Mouse (Mus musculus): Measurements from ENCODE around the gene Ankrd33.

Gene Ankrd33

DNA sequence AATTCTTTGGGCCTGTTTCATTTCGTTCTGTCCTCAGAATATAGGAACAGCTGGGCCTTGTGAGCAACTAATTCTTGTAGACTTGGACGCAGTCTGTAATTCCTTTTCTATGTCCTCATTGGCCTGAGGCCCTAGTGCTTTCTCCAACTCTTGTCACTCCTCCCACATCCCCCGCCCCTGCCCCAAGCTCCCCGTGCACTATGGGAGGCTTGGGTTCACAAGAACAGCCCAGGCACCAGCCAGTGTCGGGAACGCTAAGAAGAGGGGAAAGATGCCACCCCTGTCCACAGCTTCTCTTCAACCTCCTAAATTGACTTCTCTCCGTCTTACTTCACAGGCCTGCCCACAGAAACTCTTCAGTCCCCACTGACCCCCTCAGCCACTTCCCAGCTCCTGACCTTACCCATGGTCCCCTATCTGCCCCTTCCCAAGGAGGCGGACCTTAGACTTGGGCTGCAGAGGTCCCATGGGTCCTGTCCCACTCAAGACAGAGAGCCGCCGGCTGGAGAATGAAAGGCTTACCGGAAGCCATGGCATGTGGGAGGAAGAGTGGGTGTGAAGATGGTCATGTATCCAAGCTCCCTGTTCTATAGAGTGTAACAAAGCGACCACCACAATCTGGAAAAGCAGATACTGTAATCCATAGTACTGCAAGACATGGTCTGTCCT lies 11.5 kb downstream of the Ankrd33 start:
- DNase-seq (ENCODE audit: low read depth, low spot score), result no peak

DNA sequence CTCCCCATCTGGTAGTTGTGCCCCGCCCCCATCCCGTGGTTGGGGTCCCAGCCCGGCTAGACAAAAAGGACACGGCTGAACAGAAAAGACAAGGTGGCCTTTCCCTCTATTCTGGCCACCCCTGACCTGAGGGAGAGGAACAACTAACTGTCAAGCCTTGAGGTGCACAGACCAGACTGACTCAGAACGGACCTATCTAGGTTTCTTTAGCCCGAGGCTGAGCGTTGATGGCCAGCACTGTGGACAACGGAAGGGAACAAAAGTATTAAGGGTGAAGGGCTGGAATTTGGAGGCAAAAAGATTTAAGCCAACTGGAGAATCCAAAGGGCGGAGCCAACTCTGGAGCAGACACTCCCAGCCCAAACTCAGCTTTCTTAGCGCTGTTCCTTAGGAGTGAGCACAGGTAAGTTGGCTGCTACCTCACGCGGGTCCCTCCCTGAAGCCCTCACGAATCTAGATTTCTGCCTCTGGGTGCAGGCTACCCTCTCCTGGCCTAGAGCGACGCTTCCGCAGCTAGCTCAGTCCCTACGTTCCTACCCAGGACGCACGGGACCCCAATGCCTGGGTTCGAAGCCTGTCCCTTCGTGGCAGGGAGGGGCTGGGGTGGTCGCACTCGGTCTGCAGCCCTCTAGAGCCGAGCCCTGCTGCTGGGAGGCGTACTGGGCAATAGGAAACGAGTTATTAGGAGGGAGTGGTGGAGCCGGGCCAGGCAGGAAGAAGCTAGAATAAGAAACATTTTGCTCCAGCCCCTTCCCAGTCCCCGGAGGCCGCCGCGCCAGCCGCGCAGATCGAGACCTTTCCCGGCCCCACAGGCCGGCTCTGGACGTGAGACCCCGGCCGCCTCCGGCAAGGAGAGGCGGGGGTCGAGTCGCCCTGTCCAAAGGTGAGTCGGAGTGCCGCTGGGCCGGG lies 12.9 kb downstream of the Ankrd33 start, which contains the start of gene Acvrl1:
Acvrl1 (plus strand) TSS at position 342 of the 909 bp plus-strand sequence.
- no peaks in the 10 kb centered on the region; the same call in 1 of the 2 replicates for H3K36me3 ChIP-seq (ENCODE audit: control insufficient read depth, insufficient read depth, low read length, poor library complexity, severe bottlenecking)
- H3K27me3 ChIP-seq (ENCODE audit: control insufficient read depth, insufficient read depth, low read length, poor library complexity, severe bottlenecking), result no peaks in the 10 kb centered on the region; the same call in 1 of the 2 replicates
- DNase-seq (ENCODE audit: low read depth, low spot score), result no peak

More for the DNA sequence above, 11.5 kb downstream of the Ankrd33 start:
- Histone ChIP-seq H3K36me3 (ENCODE audit: control insufficient read depth, insufficient read depth, low read length, poor library complexity, severe bottlenecking) (no peaks in the 10 kb centered on the region; the same call in 1 of the 2 replicates), H3K27me3 (ENCODE audit: control insufficient read depth, insufficient read depth, low read length, poor library complexity, severe bottlenecking) (no peaks in the 10 kb centered on the region; the same call in 1 of the 2 replicates)

DNA sequence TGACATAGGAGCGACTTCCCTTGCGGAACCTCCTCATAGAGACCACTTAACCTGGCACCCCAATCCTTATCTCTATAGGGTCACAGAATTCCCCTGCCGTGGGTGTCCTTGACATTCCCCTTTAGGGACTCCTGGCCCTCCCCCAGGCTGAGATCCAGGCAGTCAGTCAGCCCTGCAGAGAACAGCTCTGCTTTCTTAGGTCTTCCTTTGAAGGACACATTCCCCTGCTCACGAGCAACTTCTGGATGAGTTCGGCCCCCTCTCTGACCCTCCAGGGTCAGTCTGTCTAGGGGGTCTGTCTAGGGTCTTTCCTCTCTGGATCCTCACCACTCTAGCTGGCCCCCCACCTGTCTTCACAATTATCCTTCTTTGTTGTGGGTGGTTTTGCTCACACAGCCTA lies 13.9 kb downstream of the Ankrd33 start:
- Histone ChIP-seq H3K36me3 (ENCODE audit: control insufficient read depth, insufficient read depth, low read length, poor library complexity, severe bottlenecking) (no peaks in the 10 kb centered on the region; the same call in 1 of the 2 replicates), H3K27me3 (ENCODE audit: control insufficient read depth, insufficient read depth, low read length, poor library complexity, severe bottlenecking) (no peaks in the 10 kb centered on the region; the same call in 1 of the 2 replicates)
- DNase-seq (ENCODE audit: low read depth, low spot score), result no peak

DNA sequence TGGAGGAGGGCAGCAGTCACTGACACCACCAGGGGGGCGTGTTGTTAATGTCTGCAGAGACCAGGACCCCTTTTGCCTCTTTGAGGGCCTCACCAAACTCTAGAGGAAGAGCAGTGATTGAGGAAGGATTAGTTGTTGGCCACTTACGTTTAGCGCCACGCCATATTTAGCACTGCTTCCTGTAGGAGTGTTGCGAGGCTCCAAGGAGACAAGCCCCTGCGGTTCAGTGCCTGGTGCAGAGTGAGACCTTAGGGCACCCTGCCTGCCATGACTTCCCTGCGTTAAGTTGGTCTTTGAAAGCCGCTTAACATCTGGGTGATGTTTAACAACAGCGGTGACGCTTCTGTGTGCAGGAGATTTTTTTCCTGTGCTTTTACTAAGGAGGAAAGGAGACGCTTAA lies 15.9 kb downstream of the Ankrd33 start:
- Histone ChIP-seq H3K36me3 (ENCODE audit: control insufficient read depth, insufficient read depth, low read length, poor library complexity, severe bottlenecking) (no peaks in the 10 kb centered on the region; the same call in 1 of the 2 replicates), H3K27me3 (ENCODE audit: control insufficient read depth, insufficient read depth, low read length, poor library complexity, severe bottlenecking) (no peaks in the 10 kb centered on the region; the same call in 1 of the 2 replicates)
- DNase-seq (ENCODE audit: low read depth, low spot score), result no peak

DNA sequence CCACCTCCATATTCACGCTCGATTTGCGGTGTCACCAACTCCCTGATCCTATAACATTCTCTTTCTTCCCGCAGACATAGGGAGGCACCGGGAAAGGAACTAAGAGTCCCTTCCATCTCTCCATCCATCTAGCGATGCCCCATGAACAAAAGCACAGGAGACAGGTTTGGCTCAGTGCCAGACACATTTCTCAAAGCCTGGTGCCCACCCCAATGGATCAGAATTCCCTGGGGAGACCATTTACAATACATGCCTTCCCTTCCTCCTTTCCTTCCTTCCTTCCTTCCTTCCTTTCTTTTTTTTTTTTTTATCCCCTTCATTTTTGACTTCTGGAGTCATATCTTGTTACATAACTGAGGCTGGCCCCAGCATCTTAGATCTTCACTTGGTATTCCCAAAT lies 16.5 kb downstream of the Ankrd33 start:
- no peak for DNase-seq (ENCODE audit: low read depth, low spot score)
- H3K36me3 ChIP-seq (ENCODE audit: control insufficient read depth, insufficient read depth, low read length, poor library complexity, severe bottlenecking), result no peaks in the 10 kb centered on the region; the same call in 1 of the 2 replicates
- H3K27me3 ChIP-seq (ENCODE audit: control insufficient read depth, insufficient read depth, low read length, poor library complexity, severe bottlenecking), result no peaks in the 10 kb centered on the region; the same call in 1 of the 2 replicates

DNA sequence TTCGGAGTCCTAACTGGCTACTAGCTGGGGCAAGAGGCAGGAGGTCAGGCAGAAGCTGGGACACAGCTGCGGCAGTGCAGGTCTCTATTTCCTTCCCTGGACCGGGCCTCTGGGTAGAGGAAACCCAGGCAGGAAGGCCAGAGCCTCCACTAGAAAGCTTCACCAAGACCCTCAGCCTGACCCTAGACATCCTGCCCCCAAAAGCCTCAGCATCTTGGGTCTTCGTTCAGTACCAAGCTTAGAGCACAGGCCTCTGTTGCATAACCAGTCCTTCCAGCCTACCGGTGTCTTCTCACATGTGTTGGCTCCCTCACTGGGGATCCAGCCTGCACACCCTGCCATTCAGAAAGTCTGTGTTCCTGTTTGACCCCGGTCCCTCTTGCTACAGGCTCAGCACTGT lies 17.2 kb downstream of the Ankrd33 start:
- Histone ChIP-seq H3K27me3 (ENCODE audit: control insufficient read depth, insufficient read depth, low read length, poor library complexity, severe bottlenecking) (no peaks in the 10 kb centered on the region; the same call in 1 of the 2 replicates), H3K36me3 (ENCODE audit: control insufficient read depth, insufficient read depth, low read length, poor library complexity, severe bottlenecking) (no peaks in the 10 kb centered on the region; the same call in 1 of the 2 replicates)

DNA sequence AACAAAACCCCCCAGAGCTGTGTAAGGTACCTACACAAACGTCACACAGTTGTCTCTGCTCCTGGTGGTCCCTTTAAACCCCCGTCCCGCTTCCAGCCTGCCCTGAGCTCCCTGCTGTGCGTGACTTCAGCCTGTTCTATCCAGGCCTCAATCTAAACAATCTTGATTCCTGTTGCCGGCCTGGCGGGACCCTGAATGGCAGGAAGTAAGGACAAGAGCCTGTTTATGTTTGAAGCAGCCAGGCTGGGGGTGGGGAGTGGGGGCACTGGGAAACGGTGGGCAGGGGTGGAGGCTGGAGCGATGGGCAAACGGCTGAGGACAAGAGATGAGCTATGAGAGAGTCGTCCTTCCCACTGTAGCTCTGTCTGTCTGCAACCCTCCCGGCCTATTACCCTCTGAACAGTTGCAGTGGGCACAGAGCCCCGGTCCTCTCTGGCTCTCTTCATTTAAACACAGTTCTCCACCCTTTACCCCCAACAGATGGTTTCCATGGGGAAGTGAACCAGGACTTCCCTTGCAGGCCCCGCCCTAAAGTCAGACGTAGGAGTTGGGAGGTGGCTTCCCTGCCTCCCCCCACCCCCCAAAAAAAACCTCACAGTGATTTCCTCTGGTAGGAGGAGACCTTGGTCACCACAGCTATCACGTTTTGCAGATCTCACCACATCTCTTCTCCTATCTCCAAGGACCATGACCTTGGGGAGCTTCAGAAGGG lies 18.6 kb downstream of the Ankrd33 start:
- Histone ChIP-seq H3K36me3 (ENCODE audit: control insufficient read depth, insufficient read depth, low read length, poor library complexity, severe bottlenecking) (no peaks in the 10 kb centered on the region; the same call in 1 of the 2 replicates), H3K27me3 (ENCODE audit: control insufficient read depth, insufficient read depth, low read length, poor library complexity, severe bottlenecking) (no peaks in the 10 kb centered on the region)
- DNase-seq (ENCODE audit: low read depth, low spot score), result peak; percentile 66

More for the DNA sequence above, 17.2 kb downstream of the Ankrd33 start:
- DNase-seq (ENCODE audit: low read depth, low spot score), result no peak

DNA sequence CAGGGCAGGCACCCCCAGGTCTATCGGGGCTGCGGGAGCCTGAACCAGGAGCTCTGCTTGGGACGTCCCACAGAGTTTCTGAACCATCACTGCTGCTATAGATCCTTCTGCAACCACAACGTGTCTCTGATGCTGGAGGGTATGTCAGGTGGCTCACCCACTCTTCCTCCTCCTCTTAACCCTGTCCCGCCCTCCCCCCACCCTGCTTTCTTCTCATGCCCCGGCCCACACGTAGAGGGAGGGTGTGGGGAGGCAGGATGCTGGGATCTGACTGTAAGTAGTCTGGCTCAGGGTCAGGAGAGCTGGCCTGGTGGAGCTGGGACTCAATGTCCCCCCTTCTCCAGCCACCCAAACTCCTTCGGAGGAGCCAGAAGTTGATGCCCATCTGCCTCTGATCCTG lies 19.9 kb downstream of the Ankrd33 start:
- no peaks in the 10 kb centered on the region; the same call in 1 of the 2 replicates for H3K36me3 ChIP-seq (ENCODE audit: control insufficient read depth, insufficient read depth, low read length, poor library complexity, severe bottlenecking)
- DNase-seq (ENCODE audit: low read depth, low spot score), result no peak
- no peaks in the 10 kb centered on the region for H3K27me3 ChIP-seq (ENCODE audit: control insufficient read depth, insufficient read depth, low read length, poor library complexity, severe bottlenecking)

DNA sequence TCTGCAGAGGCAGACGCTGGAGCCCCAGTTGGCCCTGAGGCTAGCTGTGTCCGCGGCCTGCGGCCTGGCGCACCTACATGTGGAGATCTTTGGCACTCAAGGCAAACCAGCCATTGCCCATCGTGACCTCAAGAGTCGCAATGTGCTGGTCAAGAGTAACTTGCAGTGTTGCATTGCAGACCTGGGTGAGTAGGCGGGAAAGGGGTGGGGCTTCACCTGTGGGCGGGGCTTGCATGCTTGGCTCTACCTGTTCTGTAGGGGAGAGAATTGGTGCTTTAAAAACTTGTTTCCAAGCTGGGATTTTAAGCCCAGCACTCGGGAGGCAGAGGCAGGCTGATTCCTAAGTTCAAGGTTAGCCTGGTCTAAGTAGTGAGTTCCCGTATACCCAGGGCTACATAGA lies 21.9 kb downstream of the Ankrd33 start:
- no peak for DNase-seq (ENCODE audit: low read depth, low spot score)

DNA sequence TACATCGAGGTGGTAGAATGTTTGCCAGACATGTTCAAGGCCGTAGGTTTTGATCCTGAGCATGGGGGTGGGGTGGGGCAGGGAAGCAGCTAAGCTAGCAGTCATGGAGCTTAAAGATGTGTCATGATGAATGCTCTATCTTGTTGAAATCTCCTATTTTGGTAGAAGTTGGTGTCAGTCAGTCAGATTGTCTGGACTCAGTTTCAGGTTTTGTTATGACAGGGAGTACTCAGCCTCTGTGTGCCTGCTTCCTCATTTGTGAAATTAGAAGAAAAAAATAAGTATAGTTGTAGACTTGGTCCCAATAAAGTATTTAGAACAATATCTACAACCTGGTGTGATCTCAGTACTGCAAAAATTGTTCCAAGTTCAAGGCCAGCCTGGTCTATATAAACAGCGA lies 23.1 kb downstream of the Ankrd33 start:
- DNase-seq (ENCODE audit: low read depth, low spot score), result no peak
- Histone ChIP-seq H3K27me3 (ENCODE audit: control insufficient read depth, insufficient read depth, low read length, poor library complexity, severe bottlenecking) (no peaks in the 10 kb centered on the region), H3K36me3 (ENCODE audit: control insufficient read depth, insufficient read depth, low read length, poor library complexity, severe bottlenecking) (no peaks in the 10 kb centered on the region)

More for the DNA sequence above, 21.9 kb downstream of the Ankrd33 start:
- Histone ChIP-seq H3K27me3 (ENCODE audit: control insufficient read depth, insufficient read depth, low read length, poor library complexity, severe bottlenecking) (no peaks in the 10 kb centered on the region), H3K36me3 (ENCODE audit: control insufficient read depth, insufficient read depth, low read length, poor library complexity, severe bottlenecking) (no peaks in the 10 kb centered on the region)

DNA sequence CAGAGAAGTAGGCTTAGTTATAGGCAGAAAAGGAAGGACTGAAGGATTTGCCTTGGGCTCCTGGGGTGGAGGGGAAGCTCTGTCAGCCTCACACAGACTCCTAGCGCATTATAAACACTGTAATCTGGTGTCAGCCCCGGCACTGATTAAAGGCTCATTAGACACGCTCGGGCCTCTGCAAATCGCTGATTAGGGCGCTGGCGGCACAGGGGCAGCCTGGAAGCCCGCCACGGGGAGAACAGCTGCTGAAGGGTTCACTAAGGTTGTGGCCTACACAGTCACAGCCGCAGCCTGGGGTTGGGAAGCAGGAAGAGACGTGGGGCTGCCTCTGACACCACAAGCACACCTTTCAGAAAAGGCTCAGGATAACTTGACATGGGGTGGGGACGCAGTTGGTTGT lies 24.3 kb downstream of the Ankrd33 start:
- no peaks in the 10 kb centered on the region for H3K27me3 ChIP-seq (ENCODE audit: control insufficient read depth, insufficient read depth, low read length, poor library complexity, severe bottlenecking)
- no peaks in the 10 kb centered on the region for H3K36me3 ChIP-seq (ENCODE audit: control insufficient read depth, insufficient read depth, low read length, poor library complexity, severe bottlenecking)
- no peak for DNase-seq (ENCODE audit: low read depth, low spot score)

DNA sequence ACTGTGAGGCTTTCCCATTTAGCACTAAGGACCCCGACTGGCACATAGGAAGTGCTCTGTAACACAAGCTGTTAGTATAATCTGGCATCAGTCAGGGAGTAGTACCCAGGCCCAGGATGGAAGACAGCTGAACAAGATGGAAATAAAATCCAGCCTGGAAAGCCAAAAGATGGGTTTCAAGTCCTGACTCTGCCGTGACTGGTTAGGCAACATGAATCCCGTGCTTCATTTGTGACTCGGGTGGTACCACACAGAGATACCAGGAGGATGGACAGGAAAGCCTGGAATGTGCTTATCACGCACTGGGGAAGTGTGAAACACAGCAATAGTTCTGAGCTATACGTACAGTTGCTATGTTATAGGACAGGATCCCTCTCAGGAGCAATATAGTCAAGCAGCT lies 25.0 kb downstream of the Ankrd33 start:
- Histone ChIP-seq H3K27me3 (ENCODE audit: control insufficient read depth, insufficient read depth, low read length, poor library complexity, severe bottlenecking) (no peaks in the 10 kb centered on the region), H3K36me3 (ENCODE audit: control insufficient read depth, insufficient read depth, low read length, poor library complexity, severe bottlenecking) (no peaks in the 10 kb centered on the region)
- no peak for DNase-seq (ENCODE audit: low read depth, low spot score)

DNA sequence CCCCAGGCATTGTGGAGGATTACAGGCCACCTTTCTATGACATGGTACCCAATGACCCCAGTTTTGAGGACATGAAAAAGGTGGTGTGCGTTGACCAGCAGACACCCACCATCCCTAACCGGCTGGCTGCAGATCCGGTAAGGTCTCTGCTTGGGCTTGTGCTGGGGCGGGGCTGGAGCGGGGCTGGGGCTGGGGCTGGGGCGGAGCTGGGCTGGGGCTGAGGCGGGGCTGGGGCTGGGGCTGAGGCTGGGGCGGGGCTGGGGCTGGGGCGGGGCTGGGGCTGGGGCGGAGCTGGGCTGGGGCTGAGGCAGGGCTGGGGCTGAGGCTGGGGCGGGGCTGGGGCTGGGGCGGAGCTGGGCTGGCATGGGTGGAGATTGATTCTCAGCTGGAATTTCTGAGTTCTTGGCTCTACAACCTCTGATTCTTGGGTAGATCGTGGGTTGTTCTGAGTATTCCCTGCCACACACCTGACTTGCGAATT lies 25.5 kb downstream of the Ankrd33 start:
- no peaks in the 10 kb centered on the region for H3K36me3 ChIP-seq (ENCODE audit: control insufficient read depth, insufficient read depth, low read length, poor library complexity, severe bottlenecking)
- no peaks in the 10 kb centered on the region for H3K27me3 ChIP-seq (ENCODE audit: control insufficient read depth, insufficient read depth, low read length, poor library complexity, severe bottlenecking)
- peak; percentile 60 for DNase-seq (ENCODE audit: low read depth, low spot score)

DNA sequence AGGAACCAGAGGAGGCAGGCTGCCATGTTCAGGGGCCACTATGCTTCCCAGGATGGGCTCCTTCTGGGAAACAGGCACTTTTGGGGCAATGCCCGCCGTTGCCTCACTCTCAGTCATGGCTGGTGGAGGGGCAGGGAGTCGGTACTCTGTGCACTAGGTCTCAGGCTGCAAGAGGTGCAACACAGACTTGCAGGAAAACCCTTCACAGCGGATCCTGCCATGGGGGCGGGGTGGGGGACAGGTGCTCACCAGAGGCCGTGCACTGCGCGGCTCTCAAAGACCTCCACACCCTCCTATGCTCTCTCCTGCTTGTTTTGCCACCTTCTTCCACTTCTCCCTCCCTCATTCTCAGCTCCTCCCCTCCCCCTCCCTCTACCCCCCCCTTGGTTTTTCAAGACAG lies 27.1 kb downstream of the Ankrd33 start:
- Histone ChIP-seq H3K27me3 (ENCODE audit: control insufficient read depth, insufficient read depth, low read length, poor library complexity, severe bottlenecking) (no peaks in the 10 kb centered on the region), H3K36me3 (ENCODE audit: control insufficient read depth, insufficient read depth, low read length, poor library complexity, severe bottlenecking) (no peaks in the 10 kb centered on the region)
- no peak for DNase-seq (ENCODE audit: low read depth, low spot score)
